Mouse (Mus musculus): ENCODE results near the gene Vmn1r112. TPM values are rescaled to one million over a fixed set of nuclear protein-coding genes. Genes with fewer than 3 reads are reported as not detected.
"Not testable (repeated sequence)": the region's sequence is repeated elsewhere in the genome, so short reads cannot be mapped to it uniquely, and the experiment has no call there.

The Vmn1r112 gene
- polyA plus RNA-seq (2015; fragmentation: Nextera tagmentation; extraction: Ambion mirVana): not detected in 2 replicates

GRCm38 (mm10) chr7:20770885-20771284, at the start of gene Vmn1r112:
Gene Vmn1r112, plus strand, starts transcription at chr7:20771185.
- not testable (repeated sequence) for H3K9me3 ChIP-seq; H3K27me3 ChIP-seq; H3K4me2 ChIP-seq (replicated peaks); ATAC-seq (replicated peaks); H3K36me3 ChIP-seq; H3K4me1 ChIP-seq; H3K27ac ChIP-seq (replicated peaks); H3K4me3 ChIP-seq; H3K9ac ChIP-seq (replicated peaks)
- no CpG with 5 or more reads among the region's 3 CpGs for WGBS

- not testable (repeated sequence) for H3K9ac ChIP-seq (replicated peaks); H3K4me1 ChIP-seq; H3K27me3 ChIP-seq; H3K4me3 ChIP-seq; H3K9me3 ChIP-seq; H3K4me2 ChIP-seq (replicated peaks); H3K27ac ChIP-seq (replicated peaks); ATAC-seq (replicated peaks); H3K36me3 ChIP-seq
- WGBS: no CpG with 5 or more reads among the region's 1 CpGs
Measured at GRCm38 (mm10) chr7:20730524-20730923, 40.5 kb upstream of the Vmn1r112 start, which contains the start of gene Gm10668. Gene Gm10668, minus strand, starts transcription at chr7:20730624.

- 62% methylated on average over 2 of the region's 2 CpGs for WGBS
- H3K9ac ChIP-seq (replicated peaks); ATAC-seq (replicated peaks); H3K4me2 ChIP-seq (replicated peaks); H3K27ac ChIP-seq (replicated peaks); H3K4me3 ChIP-seq; H3K4me1 ChIP-seq; H3K9me3 ChIP-seq; H3K27me3 ChIP-seq; H3K36me3 ChIP-seq: not testable (repeated sequence)
Measured at GRCm38 (mm10) chr7:20786985-20787384, 16.0 kb downstream of the Vmn1r112 start, which contains the start of gene Vmn1r113. Gene Vmn1r113, plus strand, starts transcription at chr7:20787285.

- H3K9me3 ChIP-seq; H3K4me3 ChIP-seq; H3K27me3 ChIP-seq; H3K4me2 ChIP-seq (replicated peaks); H3K27ac ChIP-seq (replicated peaks); H3K36me3 ChIP-seq; ATAC-seq (replicated peaks); H3K4me1 ChIP-seq; H3K9ac ChIP-seq (replicated peaks): not testable (repeated sequence)
- WGBS: no CpG with 5 or more reads among the region's 5 CpGs
Measured at GRCm38 (mm10) chr7:20812086-20812485, 41.1 kb downstream of the Vmn1r112 start, which contains the start of gene Vmn1r114. Gene Vmn1r114, minus strand, starts transcription at chr7:20812186.

Other genes with a start within 250 kb of the Vmn1r112 start
- gene Vmn1r104, start 237.3 kb upstream of the Vmn1r112 start, polyA plus RNA-seq (2015; fragmentation: Nextera tagmentation; extraction: Ambion mirVana): not detected in 2 replicates
- gene Gm5726, start 225.4 kb upstream of the Vmn1r112 start, polyA plus RNA-seq (2015; fragmentation: Nextera tagmentation; extraction: Ambion mirVana): not detected in 2 replicates
- not detected in 2 replicates for gene Gm4141, start 194.9 kb upstream of the Vmn1r112 start, polyA plus RNA-seq (2015; fragmentation: Nextera tagmentation; extraction: Ambion mirVana)
- gene Gm4513, start 172.2 kb upstream of the Vmn1r112 start, polyA plus RNA-seq (2015; fragmentation: Nextera tagmentation; extraction: Ambion mirVana): not detected in 2 replicates
- gene Vmn1r107, start 102.3 kb upstream of the Vmn1r112 start, polyA plus RNA-seq (2015; fragmentation: Nextera tagmentation; extraction: Ambion mirVana): not detected in 2 replicates
- not detected in 2 replicates for gene Vmn1r111, start 68.0 kb upstream of the Vmn1r112 start, polyA plus RNA-seq (2015; fragmentation: Nextera tagmentation; extraction: Ambion mirVana)
- not detected in 2 replicates for gene Gm10668, start 40.6 kb upstream of the Vmn1r112 start, polyA plus RNA-seq (2015; fragmentation: Nextera tagmentation; extraction: Ambion mirVana)
- not detected in 2 replicates for gene Vmn1r113, start 16.1 kb downstream of the Vmn1r112 start, polyA plus RNA-seq (2015; fragmentation: Nextera tagmentation; extraction: Ambion mirVana)
- gene Vmn1r114, start 41.0 kb downstream of the Vmn1r112 start, polyA plus RNA-seq (2015; fragmentation: Nextera tagmentation; extraction: Ambion mirVana): not detected in 2 replicates
- gene Vmn1r115, start 73.8 kb downstream of the Vmn1r112 start, polyA plus RNA-seq (2015; fragmentation: Nextera tagmentation; extraction: Ambion mirVana): not detected in 2 replicates
- not detected in 2 replicates for gene Vmn1r116, start 101.1 kb downstream of the Vmn1r112 start, polyA plus RNA-seq (2015; fragmentation: Nextera tagmentation; extraction: Ambion mirVana)
- gene Vmn1r117, start 112.9 kb downstream of the Vmn1r112 start, polyA plus RNA-seq (2015; fragmentation: Nextera tagmentation; extraction: Ambion mirVana): not detected in 2 replicates
- not detected in 2 replicates for gene Vmn1r118, start 141.2 kb downstream of the Vmn1r112 start, polyA plus RNA-seq (2015; fragmentation: Nextera tagmentation; extraction: Ambion mirVana)
- gene Vmn1r119, start 241.3 kb downstream of the Vmn1r112 start, polyA plus RNA-seq (2015; fragmentation: Nextera tagmentation; extraction: Ambion mirVana): not detected in 2 replicates